Mouse (Mus musculus) cerebellum, adult 2 months (tissue): ENCODE results near the gene Rab9.

Experiments used
- CTCF ChIP-seq: fragments of 200-500 bp; IDR thresholded peaks from 2 replicates; pipeline ENCODE4 v1.5.1; 2011; ENCODE audit warnings: low read depth, mild to moderate bottlenecking, control low read depth, low read length, moderate library complexity, borderline replicate concordance; ENCODE audit not compliant: insufficient read depth
- POLR2A ChIP-seq: fragments of 200-500 bp; IDR thresholded peaks from 2 replicates; pipeline ENCODE4 v1.6.1; 2011; ENCODE audit warnings: low read length, control low read depth, borderline replicate concordance; ENCODE audit not compliant: insufficient read depth

DNA sequence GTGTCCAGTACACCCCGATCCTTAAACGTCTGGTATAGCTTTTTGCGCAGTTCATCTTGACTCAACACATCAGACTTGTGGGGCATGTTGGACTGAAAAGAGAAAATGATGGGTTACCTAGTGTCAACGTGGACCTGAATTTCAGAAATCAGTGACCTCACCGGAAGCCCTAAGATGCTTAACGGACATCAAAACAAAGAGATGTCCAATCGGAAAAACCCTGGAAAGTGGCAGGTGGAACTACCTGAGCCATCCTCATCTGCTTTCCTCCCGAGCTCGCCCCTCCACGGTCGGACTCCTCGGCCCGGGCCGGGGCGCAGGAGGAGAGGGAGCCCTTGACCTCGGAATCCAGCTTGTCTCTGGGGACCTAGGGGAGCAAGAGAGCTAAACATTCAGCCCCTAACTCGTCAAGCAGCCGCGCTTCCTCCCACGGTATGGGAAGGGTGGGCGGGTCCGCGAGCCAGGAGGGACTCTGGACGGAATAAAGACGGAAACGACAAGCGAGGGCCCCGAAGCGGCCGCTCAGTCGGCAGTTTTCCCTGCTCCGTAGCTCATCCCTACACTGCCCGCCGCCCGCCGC is 39.5 kb downstream of the Rab9 start, which contains the start of gene Trappc2:
- TF ChIP-seq CTCF: no peak
- no peak for TF ChIP-seq POLR2A
